Mouse (Mus musculus) brain, embryonic 14.5 days (tissue): ENCODE results near the gene Msh5.

Experiments used
- CTCF ChIP-seq: fragments of 200-500 bp; IDR thresholded peaks from 2 replicates; pipeline ENCODE4 v1.5.1; 2012; ENCODE audit warnings: inconsistent platforms, mild to moderate bottlenecking, moderate library complexity, borderline replicate concordance; ENCODE audit not compliant: insufficient read depth, insufficient read length; ENCODE audit errors: extremely low read depth
- POLR2A ChIP-seq: fragments of 200-500 bp; IDR thresholded peaks from 2 replicates; pipeline ENCODE4 v1.6.1; 2012; ENCODE audit warnings: mild to moderate bottlenecking, inconsistent platforms, borderline replicate concordance; ENCODE audit not compliant: poor library complexity, insufficient read depth, insufficient read length, severe bottlenecking; ENCODE audit errors: extremely low read depth

DNA sequence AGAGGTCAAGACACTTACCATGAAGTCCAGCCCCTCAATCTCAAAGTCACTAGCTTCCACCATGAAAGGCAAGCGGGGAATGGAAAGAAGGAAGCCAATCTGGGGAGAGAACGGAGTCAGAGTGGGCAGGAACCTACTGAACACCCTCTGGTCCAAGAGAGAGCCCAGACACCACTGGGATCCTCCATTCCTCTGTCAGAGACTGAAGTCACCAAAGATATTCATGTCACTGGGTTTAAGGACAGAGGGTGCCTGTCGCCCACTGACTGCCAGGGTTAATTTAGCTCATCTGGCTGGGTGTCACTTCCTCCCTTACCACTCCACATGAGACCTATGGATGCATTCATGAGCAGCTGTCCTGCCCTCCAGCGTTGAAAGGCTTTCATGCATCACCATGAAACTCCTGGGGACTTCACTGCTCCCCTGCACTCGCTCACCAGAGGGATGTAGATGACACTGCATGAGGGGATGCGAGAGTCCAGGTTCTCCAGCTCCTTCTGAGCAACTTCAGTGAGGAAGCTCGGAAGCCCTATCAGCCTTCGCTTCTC lies 14.1 kb downstream of the Msh5 start:
- TF ChIP-seq POLR2A = no peak
- no peak for TF ChIP-seq CTCF
